In the genomic region with DNA sequence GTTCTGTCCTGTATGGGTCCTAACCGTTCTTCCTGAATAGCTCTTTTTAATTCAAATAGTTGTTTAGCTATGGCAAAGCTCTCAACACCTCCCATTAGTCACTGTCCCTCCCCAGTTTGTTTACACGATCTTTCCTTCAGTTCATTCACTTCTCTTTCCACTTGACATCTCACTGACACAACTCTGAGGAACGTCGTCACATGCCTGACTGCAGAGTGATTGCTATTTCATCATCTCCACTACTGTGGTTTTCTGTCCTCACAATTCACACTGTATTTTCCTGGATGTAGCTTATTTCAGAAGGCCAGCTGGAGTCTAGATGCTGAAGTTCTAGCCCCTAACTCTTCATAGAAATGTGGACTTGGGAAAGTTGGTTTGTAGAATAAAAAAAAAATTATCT, we compare ENCODE assay signal across 14 mouse cellular contexts.
"Had no signal": no experiment of that assay in that cellular context is flagged by ENCODE, and none has a peak within 500 bp of the region (broad histone marks: within the 10 kb centered on the region; RNA-seq: fewer than 3 reads in every experiment).

No protein-coding gene starts in this region.

- H3K9me3 ChIP-seq: limb, embryonic 12.5 days; liver, embryonic 13.5 days; lung, embryonic 15.5 days; midbrain, embryonic 13.5 days; neural tube, embryonic 12.5 days had no signal

- H3K4me3 ChIP-seq: left cerebral cortex, adult 2 months; limb, embryonic 12.5 days; liver, embryonic 13.5 days; lung, embryonic 15.5 days; midbrain, embryonic 13.5 days; neural tube, embryonic 12.5 days had no signal

- H3K27me3 ChIP-seq: limb, embryonic 12.5 days; liver, embryonic 13.5 days; lung, embryonic 15.5 days; midbrain, embryonic 13.5 days; neural tube, embryonic 12.5 days had no signal

- H3K36me3 ChIP-seq: limb, embryonic 12.5 days; liver, embryonic 13.5 days; lung, embryonic 15.5 days; midbrain, embryonic 13.5 days; neural tube, embryonic 12.5 days had no signal

- ATAC-seq: liver, postnatal 0 days; midbrain, embryonic 13.5 days had no signal

- H3K9ac ChIP-seq: limb, embryonic 12.5 days; liver, embryonic 13.5 days; liver, postnatal 0 days; lung, embryonic 15.5 days; midbrain, embryonic 13.5 days; neural tube, embryonic 12.5 days had no signal

- DNase-seq: kidney, adult 8-10 months; kidney, postnatal 25 days; liver; liver, embryonic 13.5 days; liver, postnatal 0 days; right cerebral cortex, postnatal 4 days; spleen, adult 18-20 months; thymus, adult 18-20 months; thymus, postnatal 14 days had no signal

- H3K27ac ChIP-seq: left cerebral cortex, adult 2 months; limb, embryonic 12.5 days; liver, embryonic 13.5 days; lung, embryonic 15.5 days; midbrain, embryonic 13.5 days; neural tube, embryonic 12.5 days had no signal

- H3K4me1 ChIP-seq: liver, embryonic 13.5 days had no signal

- H3K4me2 ChIP-seq: limb, embryonic 12.5 days; liver, embryonic 13.5 days; lung, embryonic 15.5 days; midbrain, embryonic 13.5 days; neural tube, embryonic 12.5 days had no signal
